Mouse (Mus musculus) embryo, embryonic 9.5 days (tissue): Measurements from ENCODE around the gene Syde2.

Experiments
- DNase-seq: peaks from one replicate; pipeline ENCODE4 v3.0.0-alpha.2; 2017; ENCODE audit errors: extremely low spot score

Syde2 gene

GRCm38 (mm10) chr3:146011544-146012218, 24.0 kb downstream of the Syde2 start:
- no peak for DNase-seq

DNA sequence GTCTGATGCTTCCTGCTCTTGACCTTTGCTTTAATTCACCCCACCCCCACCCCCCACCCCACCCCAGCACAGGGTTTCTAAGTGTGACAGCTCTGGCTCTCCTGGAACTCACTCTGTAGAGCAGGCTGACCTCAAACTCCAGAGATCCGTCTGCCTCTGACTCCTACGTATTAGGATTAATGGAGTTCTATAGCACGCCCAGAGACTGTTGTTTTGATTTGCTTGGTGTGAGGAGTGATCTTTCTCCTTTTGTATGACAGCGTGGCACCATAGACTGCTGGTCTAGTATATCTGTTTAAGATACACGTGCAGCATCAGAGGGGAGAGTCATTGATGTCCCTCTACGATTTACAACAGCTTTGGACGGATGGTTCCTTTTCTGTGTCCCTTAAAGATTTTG, 25.8 kb downstream of the Syde2 start:
- DNase-seq: no peak

- no peak for DNase-seq
These were observed 26.7 kb downstream of the Syde2 start for GRCm38 (mm10) chr3:146014321-146014720.

GRCm38 (mm10) chr3:146016979-146017378, 29.3 kb downstream of the Syde2 start:
- DNase-seq: no peak

DNA sequence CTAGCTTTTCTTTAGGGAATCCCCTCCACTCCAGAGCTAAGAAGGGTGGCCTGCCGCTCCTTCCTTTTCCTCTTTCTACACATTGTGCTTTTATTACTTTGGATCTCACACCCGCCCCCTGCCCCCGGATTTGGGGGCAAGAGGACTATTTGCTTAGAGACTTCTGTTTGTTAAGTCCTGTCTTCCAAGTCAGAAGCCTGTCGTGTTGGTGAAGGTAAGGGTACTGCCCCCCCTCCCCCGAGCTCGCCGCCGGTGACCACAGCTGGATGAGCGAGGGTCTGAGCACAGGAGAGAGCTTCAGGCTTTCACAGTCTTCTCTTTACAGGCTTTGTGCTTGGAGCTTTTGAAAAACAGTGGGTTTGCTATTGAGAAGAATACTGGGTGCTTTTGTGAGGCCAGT, 29.9 kb downstream of the Syde2 start:
- DNase-seq: no peak

- DNase-seq: no peak
These were observed 34.6 kb downstream of the Syde2 start for GRCm38 (mm10) chr3:146022232-146022631.

DNA sequence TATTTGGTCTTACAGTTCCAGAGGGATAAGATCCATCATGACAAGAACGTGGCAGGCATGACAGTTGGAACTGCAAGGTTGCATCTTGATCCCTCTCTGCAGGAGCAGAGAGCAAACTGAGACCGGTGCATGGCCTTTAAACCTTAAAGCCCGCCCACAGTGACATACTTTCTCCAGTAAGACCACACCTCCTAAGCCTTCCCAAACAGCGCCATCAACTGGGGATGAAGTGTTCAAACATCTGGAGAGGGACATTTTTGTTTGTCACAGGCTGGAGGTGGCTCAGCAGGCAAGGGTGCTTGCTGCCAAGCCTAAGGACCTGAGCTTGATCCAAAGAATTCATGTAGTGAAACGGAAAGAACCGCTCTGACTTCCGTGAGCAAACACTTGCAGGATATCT, 37.1 kb downstream of the Syde2 start:
- DNase-seq: no peak

GRCm38 (mm10) chr3:146025499-146025898, 37.8 kb downstream of the Syde2 start:
- no peak for DNase-seq

- no peak for DNase-seq
These were observed 39.4 kb downstream of the Syde2 start for GRCm38 (mm10) chr3:146027116-146027515.

- no peak for DNase-seq
These were observed 40.7 kb downstream of the Syde2 start for GRCm38 (mm10) chr3:146028406-146028805.

- no peak for DNase-seq
These were observed 41.6 kb downstream of the Syde2 start for GRCm38 (mm10) chr3:146029234-146029633.

GRCm38 (mm10) chr3:146030255-146030836, 42.7 kb downstream of the Syde2 start:
- no peak for DNase-seq

DNA sequence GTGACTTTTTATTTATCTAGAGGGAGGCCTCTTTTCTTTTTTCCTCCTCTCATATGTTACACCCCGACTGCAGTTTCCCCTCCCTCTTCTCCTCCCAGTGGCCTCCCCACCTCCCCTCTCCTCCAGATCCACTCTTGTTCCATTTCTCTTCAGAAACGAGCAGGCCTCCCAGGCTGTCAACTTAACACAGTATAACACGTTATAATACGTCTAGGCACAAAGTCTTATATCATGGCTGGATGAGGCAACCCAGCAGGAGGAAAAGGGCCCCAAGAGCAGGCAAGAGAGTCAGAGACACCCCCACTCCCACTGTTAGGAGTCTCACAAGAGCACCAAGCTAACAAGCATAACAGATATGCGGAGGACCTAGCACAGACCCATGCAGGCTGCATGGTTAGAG, 45.3 kb downstream of the Syde2 start:
- DNase-seq: no peak

GRCm38 (mm10) chr3:146037906-146038305, 50.2 kb downstream of the Syde2 start:
- no peak for DNase-seq

GRCm38 (mm10) chr3:146039132-146039903, 51.6 kb downstream of the Syde2 start:
- no peak for DNase-seq

GRCm38 (mm10) chr3:146041382-146041781, 53.7 kb downstream of the Syde2 start:
- DNase-seq: no peak

GRCm38 (mm10) chr3:146044977-146045376, 57.3 kb downstream of the Syde2 start:
- DNase-seq: no peak

DNA sequence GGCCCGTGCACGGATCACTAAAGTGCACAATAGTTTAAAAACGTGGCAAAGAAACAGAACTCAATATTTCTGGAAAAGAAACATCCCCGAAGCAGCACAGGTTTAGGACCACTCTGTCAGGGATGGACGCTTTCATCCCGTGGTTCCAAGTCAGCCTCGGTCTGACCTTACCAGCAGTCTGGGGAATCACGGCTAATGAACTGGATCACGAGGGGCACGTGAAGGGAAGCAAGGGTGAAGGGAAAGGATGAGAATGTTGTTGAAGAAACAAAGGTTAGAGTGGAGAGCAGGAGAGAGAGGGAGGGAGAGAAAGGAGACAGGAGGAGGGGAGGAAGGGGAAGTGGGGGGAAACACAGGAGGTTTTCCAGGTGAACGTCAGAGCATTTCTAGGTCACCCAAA, 58.4 kb downstream of the Syde2 start:
- DNase-seq: no peak

- DNase-seq: peak; percentile 55
These were observed 60.1 kb downstream of the Syde2 start for GRCm38 (mm10) chr3:146047704-146048207.

- DNase-seq: no peak
These were observed 62.3 kb downstream of the Syde2 start for GRCm38 (mm10) chr3:146049951-146050350.

- no peak for DNase-seq
These were observed 63.8 kb downstream of the Syde2 start for GRCm38 (mm10) chr3:146051277-146052007.
